Mouse (Mus musculus) C2C12 (cell line): ENCODE measurements around the gene Srgap1. TPM values are rescaled to one million over a fixed set of nuclear protein-coding genes. Genes with fewer than 3 reads are reported as not detected.
A peak's percentile ranks its signal among the peaks of the same experiment; 100 is the strongest.

Experiments
- H3K27me3 ChIP-seq: one replicate; pipeline ENCODE4 v1.6.1; 2011; ENCODE audit not compliant: control insufficient read depth, insufficient read depth, insufficient read length
- H3K36me3 ChIP-seq: one replicate; pipeline ENCODE4 v1.6.1; 2011; ENCODE audit not compliant: control insufficient read depth, insufficient read depth
- H3K4me3 ChIP-seq: one replicate; pipeline ENCODE4 v1.5.1; 2011; ENCODE audit warnings: mild to moderate bottlenecking, control low read depth; ENCODE audit not compliant: poor library complexity, insufficient read depth, severe bottlenecking
- H3K79me2 ChIP-seq: one replicate; pipeline ENCODE4 v1.6.1; 2011; ENCODE audit not compliant: control insufficient read depth, insufficient read depth
- H3K79me3 ChIP-seq: one replicate; pipeline ENCODE4 v1.6.1; 2011; ENCODE audit warnings: low read depth, control low read depth
- H3ac ChIP-seq: one replicate; pipeline ENCODE3; 2011; ENCODE audit warnings: low read depth; ENCODE audit not compliant: control insufficient read depth, insufficient read length
- CEBPB ChIP-seq: IDR thresholded peaks from one replicate; pipeline ENCODE4 v1.6.1; 2011; ENCODE audit warnings: low read depth, mild to moderate bottlenecking, control low read depth, moderate library complexity
- CTCF ChIP-seq: IDR thresholded peaks from one replicate; pipeline ENCODE4 v1.5.1; 2011; ENCODE audit not compliant: control insufficient read depth, insufficient read depth, insufficient read length
- FOSL1 ChIP-seq: IDR thresholded peaks from one replicate; pipeline ENCODE4 v1.8.0; 2011; ENCODE audit warnings: mild to moderate bottlenecking, low read length; ENCODE audit not compliant: poor library complexity, insufficient read depth, severe bottlenecking
- MAX ChIP-seq: IDR thresholded peaks from one replicate; pipeline ENCODE4 v1.6.1; 2011; ENCODE audit warnings: mild to moderate bottlenecking, control low read depth
- MYOD1 ChIP-seq: IDR thresholded peaks from one replicate; pipeline ENCODE4 v1.6.1; 2011; ENCODE audit warnings: low read depth; ENCODE audit not compliant: control insufficient read depth, insufficient read length
- MYOG ChIP-seq: IDR thresholded peaks from one replicate; pipeline ENCODE4 v1.6.1; 2011; ENCODE audit not compliant: control insufficient read depth, insufficient read length; ENCODE audit errors: extremely low read depth
- USF1 ChIP-seq: IDR thresholded peaks from one replicate; pipeline ENCODE4 v1.6.1; 2011; ENCODE audit warnings: low read depth, mild to moderate bottlenecking, control low read depth, moderate library complexity
- polyA plus RNA-seq: library from polyadenylated mRNA; unstranded; fragments of >200 nt; fragmentation: generic; extraction: Trizol; gene quantifications from one replicate; pipeline ENCODE4 v1.2.1, GENCODE M21; 2012; ENCODE audit warnings: missing spikeins

Srgap1 gene
- polyA plus RNA-seq, 1 experiment, result 0.06 TPM

GRCm38 (mm10) chr10:122054535-122054934, 7.4 kb upstream of the Srgap1 start:
- H3ac ChIP-seq, result no peak overlapping the region
- no peaks in the 10 kb centered on the region for H3K79me3 ChIP-seq
- no peaks in the 10 kb centered on the region for H3K27me3 ChIP-seq
- TF ChIP-seq MYOD1 (no peak), FOSL1 (no peak), CTCF (peak; percentile 3), MYOG (no peak)
- no peaks in the 10 kb centered on the region for H3K79me2 ChIP-seq
- no peaks in the 10 kb centered on the region for H3K36me3 ChIP-seq
- H3K4me3 ChIP-seq, result no peak overlapping the region

- TF ChIP-seq CTCF (peak; percentile 100), MYOG (no peak)
- H3ac ChIP-seq, result no peak overlapping the region
- no peaks in the 10 kb centered on the region for H3K79me3 ChIP-seq
- no peaks in the 10 kb centered on the region for H3K27me3 ChIP-seq
- H3K36me3 ChIP-seq, result no peaks in the 10 kb centered on the region
- no peak overlapping the region for H3K4me3 ChIP-seq
- H3K79me2 ChIP-seq, result no peaks in the 10 kb centered on the region
Observed at GRCm38 (mm10) chr10:122051831-122052230, 4.7 kb upstream of the Srgap1 start.

GRCm38 (mm10) chr10:122047727-122048365, 731 bp upstream of the Srgap1 start:
- Histone ChIP-seq H3K79me2 (no peaks in the 10 kb centered on the region), H3ac (peak overlapping the region; percentile 18), H3K4me3 (no peak overlapping the region), H3K36me3 (no peaks in the 10 kb centered on the region), H3K79me3 (no peaks in the 10 kb centered on the region), H3K27me3 (no peaks in the 10 kb centered on the region)
- TF ChIP-seq CTCF, result peak; percentile 86
- no peak for TF ChIP-seq USF1

GRCm38 (mm10) chr10:122046511-122046903, 608 bp downstream of the Srgap1 start:
- H3K79me3 ChIP-seq, result no peaks in the 10 kb centered on the region
- H3K79me2 ChIP-seq, result no peaks in the 10 kb centered on the region
- no peaks in the 10 kb centered on the region for H3K27me3 ChIP-seq
- no peak overlapping the region for H3K4me3 ChIP-seq
- H3ac ChIP-seq, result no peak overlapping the region
- TF ChIP-seq FOSL1 (no peak), MAX (no peak), USF1 (no peak), CEBPB (no peak), CTCF (no peak), MYOD1 (no peak), MYOG (no peak)
- no peaks in the 10 kb centered on the region for H3K36me3 ChIP-seq

- no peak for TF ChIP-seq CEBPB
- TF ChIP-seq MYOD1, result no peak
- no peak for TF ChIP-seq MYOG
- TF ChIP-seq FOSL1, result no peak
- no peak for TF ChIP-seq USF1
- TF ChIP-seq MAX, result no peak
- TF ChIP-seq CTCF, result no peak
- Histone ChIP-seq H3K4me3 (no peak overlapping the region), H3K27me3 (no peaks in the 10 kb centered on the region), H3ac (no peak overlapping the region), H3K79me3 (no peaks in the 10 kb centered on the region), H3K79me2 (no peaks in the 10 kb centered on the region), H3K36me3 (no peaks in the 10 kb centered on the region)
Observed at GRCm38 (mm10) chr10:122045946-122046345, 1.2 kb downstream of the Srgap1 start.

GRCm38 (mm10) chr10:122044926-122045325, 2.2 kb downstream of the Srgap1 start:
- Histone ChIP-seq H3ac (no peak overlapping the region), H3K79me2 (no peaks in the 10 kb centered on the region), H3K36me3 (no peaks in the 10 kb centered on the region), H3K4me3 (no peak overlapping the region), H3K79me3 (no peaks in the 10 kb centered on the region), H3K27me3 (no peaks in the 10 kb centered on the region)
- no peak for TF ChIP-seq MYOG
- TF ChIP-seq MAX, result no peak
- TF ChIP-seq FOSL1, result no peak
- TF ChIP-seq CTCF, result no peak
- TF ChIP-seq USF1, result no peak
